Mouse (Mus musculus): ENCODE measurements around the gene Crybg2. TPM values are rescaled to one million over a fixed set of nuclear protein-coding genes. Genes with fewer than 3 reads are reported as not detected.

The Crybg2 gene
- total RNA-seq, 2 experiments from 2014 or later, result 0.82 to 0.96 TPM

DNA sequence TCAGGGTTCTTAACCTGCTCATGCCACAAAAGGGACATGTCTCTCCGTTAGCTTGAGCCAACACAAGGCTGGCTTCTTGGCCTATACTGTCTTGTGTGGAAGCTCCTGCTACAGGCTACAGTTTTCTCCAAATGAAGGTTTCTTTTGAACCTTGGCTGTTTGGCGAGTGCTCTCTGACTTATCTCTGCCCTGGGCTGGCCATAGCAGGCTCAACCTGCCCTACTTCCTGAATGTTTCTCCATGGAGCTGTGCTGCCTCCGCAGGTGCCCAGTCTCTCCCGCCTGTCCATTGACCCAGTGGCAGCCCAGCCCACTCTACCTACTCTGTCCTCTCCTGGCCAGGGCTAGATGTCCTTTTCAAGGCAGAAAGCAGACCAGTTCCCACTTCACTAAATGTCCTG, 60.3 kb downstream of the Crybg2 start:
- no peak for DNase-seq

DNA sequence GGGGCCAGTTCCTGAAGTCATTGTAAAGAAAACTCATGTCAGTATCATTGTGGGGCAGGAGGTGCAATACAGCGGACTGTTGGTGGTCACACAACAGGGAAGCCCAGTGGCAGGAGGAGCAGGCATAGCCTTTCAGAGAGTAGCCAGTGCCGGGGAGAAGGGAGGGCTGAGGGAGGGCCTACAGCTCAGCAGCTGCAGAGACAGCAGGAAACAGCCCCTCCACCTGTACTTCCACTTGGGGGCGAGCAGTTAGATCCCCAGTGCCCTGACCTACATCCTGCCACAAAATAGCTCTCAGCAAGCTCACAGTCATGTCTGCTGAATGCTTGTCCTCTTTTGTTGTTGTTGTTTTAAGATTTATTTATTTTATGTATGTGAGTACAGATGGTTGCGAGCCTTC, 61.0 kb downstream of the Crybg2 start:
- no peak for DNase-seq

DNA sequence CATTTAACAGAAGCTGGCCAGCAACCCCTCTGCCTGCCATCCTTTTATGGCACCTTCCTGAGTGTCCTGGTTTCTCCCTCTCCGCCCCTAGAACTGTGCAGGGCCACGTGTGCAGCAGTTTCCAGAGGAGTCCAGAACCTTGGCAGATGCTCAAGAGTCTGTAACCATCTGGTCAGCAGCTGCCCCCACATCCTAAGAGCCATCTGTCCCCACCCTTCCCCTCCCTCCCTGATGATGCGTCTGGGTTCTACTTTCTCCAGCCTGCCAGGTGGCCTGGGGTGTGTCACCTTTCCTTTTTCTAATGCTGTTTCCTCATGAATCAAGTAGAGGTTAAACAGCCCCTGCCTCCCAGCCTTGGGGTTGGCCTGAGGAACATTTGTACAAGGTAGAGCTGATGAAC, 61.7 kb downstream of the Crybg2 start:
- no peak for DNase-seq

DNA sequence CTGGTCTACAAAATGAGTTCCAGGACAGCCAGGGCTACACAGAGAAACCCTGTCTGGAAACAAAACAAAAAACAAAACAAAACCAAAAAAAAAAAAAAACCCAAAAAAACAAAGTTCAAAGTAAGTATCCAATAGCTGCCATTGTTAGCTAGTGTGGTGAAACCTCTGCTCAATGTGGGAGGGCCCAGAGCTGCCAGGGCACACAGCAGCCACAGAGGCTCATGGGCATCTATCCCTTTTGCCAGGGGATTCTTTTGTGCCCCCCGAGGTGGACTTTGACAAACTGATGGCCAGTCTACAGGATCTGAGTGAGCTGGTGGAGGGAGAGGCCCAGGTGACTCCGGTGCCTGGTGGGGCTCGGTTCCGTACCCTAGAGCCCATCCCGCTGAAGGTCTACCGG, 62.5 kb downstream of the Crybg2 start:
- no peak for DNase-seq

DNA sequence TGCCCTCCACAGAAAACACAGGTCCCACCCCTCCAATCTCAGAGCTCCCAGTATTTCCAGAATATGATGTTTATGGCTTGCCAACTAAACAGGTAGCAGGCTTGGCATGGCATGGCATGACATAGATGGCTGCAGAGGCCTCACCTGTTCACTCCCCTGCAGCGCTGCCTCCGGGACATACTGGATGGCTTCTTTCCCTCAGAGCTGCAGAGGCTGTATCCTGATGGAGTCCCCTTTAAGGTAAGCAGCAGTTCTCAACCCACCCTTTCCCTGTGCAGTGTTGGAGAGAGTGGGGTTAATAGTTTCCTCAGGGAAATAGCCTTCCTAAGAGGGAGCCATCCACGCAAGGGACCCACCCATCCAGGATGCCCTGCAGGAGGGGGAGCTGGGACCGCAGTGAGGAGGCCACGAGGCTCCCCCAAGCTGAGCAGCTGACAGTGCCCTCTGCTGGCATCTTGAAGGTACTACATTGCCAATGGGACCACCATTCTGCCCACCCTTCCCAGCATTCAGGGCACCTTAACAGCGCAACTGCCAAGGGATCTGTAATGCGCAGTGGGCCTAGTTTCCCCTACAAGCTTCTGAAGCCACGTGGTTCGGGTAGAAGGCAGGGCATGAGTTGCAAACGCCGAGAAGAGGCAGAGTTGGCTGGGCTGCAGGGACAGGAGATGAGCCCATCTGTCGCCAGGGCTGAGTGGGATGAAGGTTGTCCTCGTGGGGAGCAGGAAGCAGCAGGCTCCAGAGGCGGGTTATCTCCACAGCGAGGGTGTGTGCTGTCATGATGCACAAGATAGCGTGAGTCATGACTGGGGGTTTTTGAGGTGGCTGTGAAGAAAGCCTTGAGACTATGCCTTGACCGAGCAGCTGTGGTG, 63.3 kb downstream of the Crybg2 start:
- peak; percentile 75 for DNase-seq

DNA sequence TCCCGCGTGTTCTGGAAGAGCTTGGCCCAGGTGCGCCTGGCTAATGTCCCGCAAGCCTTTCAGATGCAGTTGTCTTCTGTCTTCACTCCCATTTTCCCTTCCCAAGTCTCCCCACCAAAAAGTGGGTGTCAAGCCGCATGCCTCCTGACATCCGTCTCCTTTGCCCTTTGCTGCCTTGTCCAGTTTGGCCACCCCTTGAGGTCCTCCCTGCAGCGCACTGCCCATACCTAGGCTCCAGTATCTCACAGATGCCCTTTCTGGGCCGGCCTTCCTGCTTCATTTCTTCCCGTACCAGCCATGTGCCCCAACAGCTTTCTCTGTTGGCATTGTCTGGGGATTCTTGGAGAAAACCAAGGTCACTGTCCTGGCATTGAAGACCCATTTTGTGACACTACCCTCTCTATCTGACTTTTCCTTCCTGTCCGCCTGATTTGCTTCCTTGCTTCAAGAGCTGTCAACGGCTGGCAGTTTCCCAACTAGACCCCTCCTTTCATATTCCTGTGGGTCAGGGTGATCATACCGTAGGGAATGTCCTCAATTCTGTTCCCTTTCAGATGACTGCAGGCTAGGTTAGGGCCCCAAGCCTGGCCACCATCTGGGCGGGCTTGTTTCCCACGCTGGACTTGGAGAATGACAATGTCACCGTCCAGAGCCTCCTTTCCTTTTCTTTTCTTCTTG, 64.9 kb downstream of the Crybg2 start:
- no peak for DNase-seq

DNA sequence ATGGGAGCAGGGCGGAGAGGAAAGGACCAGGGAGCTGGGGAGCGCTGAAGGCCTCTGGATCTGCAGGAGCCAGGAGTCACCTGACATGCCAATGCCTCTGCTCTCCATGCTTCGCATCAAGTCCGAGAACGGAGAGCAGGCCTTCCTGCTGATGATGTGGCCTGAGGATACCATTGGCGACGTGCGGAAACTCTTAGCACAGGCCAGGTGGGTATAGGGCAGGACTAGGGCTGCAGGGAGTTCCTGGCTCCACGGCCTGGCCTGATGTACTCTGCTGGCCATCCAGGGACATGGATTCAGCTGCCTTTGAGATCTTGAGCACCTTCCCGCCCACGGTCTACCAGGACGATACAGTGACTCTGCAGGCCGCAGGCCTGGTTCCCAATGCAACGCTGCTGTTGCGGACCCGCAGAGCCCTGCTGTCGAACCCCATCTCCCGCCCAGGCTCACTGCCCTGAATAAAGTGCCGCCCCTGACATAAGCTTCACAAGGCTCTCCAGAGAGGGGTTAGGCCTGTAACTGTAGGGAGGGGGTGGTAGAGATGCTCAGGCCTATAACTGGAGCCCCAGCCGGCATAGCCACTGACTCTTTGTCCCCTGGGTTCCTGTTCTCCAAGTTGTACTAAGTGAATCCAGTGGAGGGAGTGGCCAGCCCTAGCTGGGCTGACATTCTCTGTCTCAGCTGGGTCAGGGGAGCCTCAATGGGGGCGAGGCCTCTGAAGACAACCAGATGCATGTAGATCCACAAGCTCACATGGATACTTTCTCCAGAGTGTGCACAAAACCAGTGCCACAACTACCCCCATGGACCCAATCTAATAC, 65.9 kb downstream of the Crybg2 start:
- DNase-seq, result no peak

DNA sequence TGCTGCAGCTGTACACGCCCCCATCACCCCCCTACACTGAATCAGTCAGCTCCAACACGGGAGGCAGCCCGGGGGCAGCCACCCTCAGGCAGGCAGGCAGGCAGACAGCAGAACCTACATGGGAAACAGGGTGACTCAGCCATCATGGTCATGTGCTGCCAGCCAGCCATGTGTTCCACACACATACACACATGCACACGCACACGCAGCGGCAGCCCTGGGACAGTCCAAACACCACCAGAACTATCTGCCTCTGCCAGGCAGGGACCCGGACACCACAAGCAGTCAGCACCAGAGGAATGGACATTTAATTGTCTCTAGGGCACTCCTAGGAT, 66.5 kb downstream of the Crybg2 start:
- no peak for DNase-seq

DNA sequence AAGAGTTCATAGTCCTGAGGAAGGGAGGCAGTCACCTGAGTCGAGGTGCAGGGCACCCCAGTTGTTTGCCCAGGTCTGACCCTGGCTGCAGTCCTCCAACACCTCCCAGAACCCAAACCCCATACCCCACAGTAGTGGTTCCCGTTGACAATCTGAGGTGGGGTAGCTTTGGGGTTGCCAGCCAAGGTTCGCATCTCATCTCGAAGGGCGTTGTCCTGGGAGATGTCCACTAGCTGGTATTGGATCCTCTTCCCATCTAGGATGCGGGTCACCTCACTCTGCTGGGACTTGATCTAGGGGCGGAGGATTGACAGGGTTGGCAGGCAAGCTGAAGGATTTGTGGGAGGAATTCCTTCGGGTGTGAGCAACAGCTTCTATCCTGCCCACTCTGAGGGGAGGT, 67.2 kb downstream of the Crybg2 start:
- no peak for DNase-seq

DNA sequence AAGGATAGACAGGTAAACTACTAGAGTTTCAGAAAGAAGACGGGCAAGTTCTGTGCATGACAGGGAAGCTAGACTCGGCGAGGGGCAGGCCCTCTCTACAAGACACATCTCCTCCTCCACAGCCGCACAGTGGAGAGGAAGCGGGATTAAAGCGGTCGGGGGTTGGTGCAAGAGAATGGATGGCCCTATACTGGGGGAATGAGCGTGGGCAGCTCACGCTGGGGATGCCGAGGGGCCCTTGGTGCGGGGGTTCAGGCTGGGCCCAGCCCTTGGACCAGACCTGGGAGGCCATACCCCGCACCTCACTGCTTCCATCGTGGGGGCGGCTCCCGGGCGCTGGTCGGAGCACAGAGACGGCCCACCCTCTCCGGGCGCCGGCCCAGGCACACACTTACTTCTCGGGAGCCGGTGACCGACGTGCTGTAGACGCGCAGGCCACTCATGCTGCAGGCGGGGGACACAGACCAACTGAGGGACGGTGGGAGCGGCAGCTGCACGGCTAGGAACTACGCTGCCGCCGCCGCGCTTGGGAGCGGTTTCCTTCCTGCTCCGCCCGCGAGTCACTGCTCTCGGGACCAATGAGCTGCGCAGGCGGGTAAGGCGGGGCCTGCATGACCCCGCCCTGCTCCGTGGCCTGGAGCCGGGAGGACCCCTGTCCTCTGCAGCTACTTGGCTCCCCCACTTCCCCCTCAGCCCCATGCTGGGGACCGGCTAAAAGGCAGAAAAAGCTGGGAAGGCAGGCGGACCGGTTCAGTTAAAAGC, 67.8 kb downstream of the Crybg2 start, which contains the start of gene Sh3bgrl3:
Sh3bgrl3 (minus strand) TSS at position 569 of the 762 bp plus-strand sequence.
- DNase-seq, result peak; percentile 93

DNA sequence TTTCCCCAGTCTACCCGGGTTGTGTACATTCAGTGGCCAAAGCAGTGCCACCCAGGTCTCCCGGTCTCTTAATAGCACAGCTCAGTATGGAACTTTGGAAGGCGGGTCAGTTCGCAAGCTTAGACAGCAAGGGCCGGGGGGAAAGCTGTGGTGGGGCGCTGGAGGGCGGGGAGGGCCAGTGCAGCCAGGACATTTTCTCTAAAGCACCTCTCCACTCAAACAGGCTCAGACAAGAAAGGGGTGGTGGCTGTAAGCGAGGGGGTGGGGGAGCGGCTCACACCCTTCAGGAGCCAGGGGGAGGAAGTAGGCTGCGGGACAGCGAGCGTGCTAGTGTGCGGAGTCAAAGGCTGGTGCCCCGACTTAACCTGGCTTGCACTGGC, 68.4 kb downstream of the Crybg2 start:
- DNase-seq, result no peak

DNA sequence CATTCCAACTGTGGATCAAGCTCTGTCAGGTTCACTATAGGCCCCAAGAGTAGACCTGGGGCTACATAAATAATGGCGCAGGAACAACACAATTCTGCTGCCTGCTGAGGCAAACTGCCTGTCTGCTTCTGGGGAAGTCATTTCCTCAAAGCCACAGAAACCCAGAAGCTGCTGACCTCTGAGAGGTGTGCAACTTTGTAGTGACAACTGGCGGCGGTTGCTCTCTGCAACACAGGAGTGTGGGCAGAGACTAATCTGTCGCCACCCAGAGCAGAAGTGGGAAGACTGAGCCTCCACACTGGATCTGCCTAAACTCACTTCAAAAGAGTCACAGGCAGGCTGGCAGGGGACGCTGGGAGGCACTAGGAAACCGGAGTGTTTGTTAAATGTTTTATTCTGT, 68.9 kb downstream of the Crybg2 start:
- no peak for DNase-seq

DNA sequence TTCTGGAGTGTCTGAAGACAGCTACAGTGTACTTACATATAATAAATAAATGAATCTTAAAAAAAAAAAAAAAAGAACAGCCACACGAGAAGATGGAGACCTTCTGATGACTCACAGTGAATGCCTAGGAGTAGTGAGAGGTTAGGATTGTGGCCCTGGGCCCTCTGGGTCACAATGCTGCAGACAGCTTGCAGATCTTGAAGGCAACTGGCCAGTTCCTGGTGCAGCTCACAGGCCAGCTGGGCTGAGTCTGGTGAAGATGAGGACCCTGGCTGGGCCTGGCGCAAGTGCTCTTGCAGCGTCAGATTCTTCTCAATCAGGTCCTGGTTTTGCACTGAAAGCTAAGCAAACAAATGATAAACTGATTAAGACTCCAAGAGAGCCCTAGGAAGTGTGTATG, 71.5 kb downstream of the Crybg2 start:
- DNase-seq, result no peak

DNA sequence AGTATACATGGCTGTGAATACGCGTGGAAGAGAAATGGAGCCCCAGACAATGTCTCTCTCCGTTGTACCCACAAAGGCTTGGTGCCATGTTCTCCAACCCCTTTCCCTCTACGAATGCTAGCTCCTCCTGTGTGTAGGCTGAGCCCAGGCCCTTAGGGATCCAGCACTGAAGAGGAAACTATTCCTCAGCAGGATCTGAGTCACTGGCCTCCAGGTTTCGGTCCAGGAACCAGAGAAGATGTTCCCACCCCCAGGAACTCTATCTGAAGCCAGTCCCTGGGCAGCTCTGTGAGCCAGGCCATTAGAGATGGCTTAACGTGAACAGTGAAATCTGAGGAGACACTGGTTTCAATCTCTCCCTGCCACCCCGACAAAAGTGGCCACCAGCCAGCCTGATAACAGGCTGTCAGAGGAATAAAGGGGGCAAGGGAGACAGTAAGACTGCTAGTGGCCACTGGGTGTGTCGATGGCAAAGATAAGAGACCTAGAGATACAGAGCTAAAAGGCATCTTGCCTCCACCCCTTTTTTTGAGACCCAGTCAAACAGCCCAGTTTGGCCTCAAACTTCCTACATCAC, 72.0 kb downstream of the Crybg2 start:
- DNase-seq, result no peak

DNA sequence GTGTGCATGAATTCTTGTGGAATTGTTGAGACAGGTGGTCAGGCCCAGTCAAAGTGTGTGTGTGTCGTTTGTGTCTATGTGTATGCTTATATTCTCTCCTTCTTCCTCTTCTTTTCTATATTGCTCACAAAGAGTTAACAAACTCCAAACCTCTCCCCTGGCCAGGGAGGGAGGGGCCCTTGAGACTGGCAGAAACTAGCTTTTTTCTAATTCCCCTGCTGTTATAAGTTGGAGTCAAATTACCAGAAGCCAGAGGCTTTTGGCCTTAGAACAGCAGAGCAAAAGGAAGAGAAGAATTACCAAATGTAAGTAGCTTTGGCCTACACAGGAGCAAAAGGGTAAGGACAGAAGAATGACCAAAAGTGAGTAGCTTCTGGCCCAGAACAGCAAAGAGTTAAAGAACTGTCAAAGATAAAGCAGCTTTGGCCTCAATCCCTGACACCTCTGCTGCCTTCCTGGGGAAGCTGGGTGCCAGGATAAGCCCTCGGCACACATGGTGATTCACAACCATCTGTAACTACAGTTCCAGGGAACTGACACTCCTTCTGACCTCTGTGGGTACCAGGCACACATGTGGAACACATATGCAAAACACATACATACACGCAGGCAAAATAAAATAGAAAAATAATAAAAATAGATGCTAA, 75.8 kb downstream of the Crybg2 start:
- DNase-seq, result no peak

DNA sequence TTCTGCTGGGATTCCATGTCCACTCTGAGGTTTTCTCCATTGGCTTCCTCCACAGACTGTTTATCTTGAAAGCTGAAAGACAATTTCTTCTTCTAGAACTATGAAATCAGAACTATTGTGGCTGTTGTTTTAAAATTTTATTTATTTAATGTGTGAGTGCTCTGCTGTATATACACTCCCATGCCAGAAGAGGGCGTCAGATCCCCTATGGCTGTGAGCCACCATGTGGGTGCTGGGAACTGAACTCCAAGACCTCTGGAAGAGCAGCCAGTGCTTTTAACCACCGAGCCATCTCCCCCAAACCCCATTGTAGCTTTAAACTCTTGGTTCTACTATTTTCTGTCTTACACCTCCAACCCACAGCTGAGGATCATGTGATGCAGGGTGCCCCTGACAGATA, 78.2 kb downstream of the Crybg2 start:
- no peak for DNase-seq

Other genes starting within 250 kb of the Crybg2 start
- 10 to 100 TPM; 19.6 to 19.9 TPM for gene Rps6ka1, start 173.0 kb upstream of the Crybg2 start, total RNA-seq (2021)
- gene Hmgn2, start 92.2 kb upstream of the Crybg2 start, total RNA-seq (2021), result 100 to 1,000 TPM; 273 to 322 TPM
- 10 to 100 TPM; 30.7 to 35.8 TPM for gene Dhdds, start 59.9 kb upstream of the Crybg2 start, total RNA-seq (2021)
- gene Lin28a, start 42.0 kb upstream of the Crybg2 start, total RNA-seq (2021), result under 1 TPM; 0.18 to 0.36 TPM
- gene Zfp683, start 7.0 kb upstream of the Crybg2 start, total RNA-seq (2021), result under 1 TPM in 1 of 2 experiments, not detected in 1; 0.24 TPM
- 10 to 100 TPM; 30.6 to 33.6 TPM for gene Cd52, start 34.3 kb downstream of the Crybg2 start, total RNA-seq (2021)
- gene Ubxn11, start 41.8 kb downstream of the Crybg2 start, total RNA-seq (2021), result 1 to 10 TPM; 4.1 to 7.5 TPM
- gene Sh3bgrl3, start 68.0 kb downstream of the Crybg2 start, total RNA-seq (2021), result 100 to 1,000 TPM in 1 of 2 experiments, 10 to 100 TPM in 1; 94.4 to 103 TPM
- 10 to 100 TPM; 20.8 to 28.2 TPM for gene Cep85, start 126.3 kb downstream of the Crybg2 start, total RNA-seq (2021)
- gene Gm7534, start 142.2 kb downstream of the Crybg2 start, total RNA-seq (2021), result not detected
- not detected for gene Catsper4, start 166.6 kb downstream of the Crybg2 start, total RNA-seq (2021)
- under 1 TPM; 0.45 to 0.51 TPM for gene Cnksr1, start 177.6 kb downstream of the Crybg2 start, total RNA-seq (2021)
- not detected for gene E130218I03Rik, start 182.8 kb downstream of the Crybg2 start, total RNA-seq (2021)
- gene Zfp593, start 184.8 kb downstream of the Crybg2 start, total RNA-seq (2021), result 10 to 100 TPM in 1 of 2 experiments, 1 to 10 TPM in 1; 7.9 to 10.1 TPM
- not detected for gene Gm30191, start 186.1 kb downstream of the Crybg2 start, total RNA-seq (2021)
- gene Grrp1, start 193.3 kb downstream of the Crybg2 start, total RNA-seq (2021), result 10 to 100 TPM; 12.3 to 21.7 TPM
- 10 to 100 TPM; 15.8 to 21.3 TPM for gene Pdik1l, start 227.1 kb downstream of the Crybg2 start, total RNA-seq (2021)

Data from adrenal gland, postnatal 10 days (tissue).